Mouse (Mus musculus): ENCODE results near the gene Diaph3. TPM values are rescaled to one million over a fixed set of nuclear protein-coding genes. Genes with fewer than 3 reads are reported as not detected.

The Diaph3 gene
- polyA plus RNA-seq (2017; shearing (Covaris generic)) = 2.3 TPM

DNA sequence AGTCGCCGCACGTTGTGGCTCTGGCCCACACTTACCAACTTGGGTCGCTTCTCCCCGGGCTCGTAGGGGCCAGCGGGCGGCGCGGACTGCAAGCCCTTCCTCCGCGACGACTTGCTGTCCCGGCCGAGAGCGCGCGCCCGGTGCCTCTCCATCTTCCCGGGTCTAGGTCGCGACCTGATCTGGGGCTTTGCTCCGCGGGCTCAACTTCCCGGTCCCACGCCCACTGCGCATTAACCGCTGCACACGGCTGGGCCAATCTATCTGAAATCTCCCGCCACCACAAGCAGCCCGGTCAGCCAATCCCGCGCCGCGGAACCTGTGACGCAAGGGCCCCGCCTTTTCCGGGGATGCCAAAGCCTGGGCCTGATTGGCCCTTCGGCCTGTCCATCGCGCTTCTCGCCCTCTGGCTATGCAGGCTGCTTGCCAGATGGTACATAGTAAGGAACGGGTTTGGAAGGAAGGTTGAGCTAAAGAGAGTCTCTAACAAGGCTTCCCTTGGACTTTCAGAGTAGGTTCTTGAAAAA lies at the start of gene Diaph3:
TSS of gene Diaph3 (minus strand) at position 273 of the 524 bp plus-strand sequence.

All from CD4-positive, CD25-positive, alpha-beta regulatory T cell (primary cell).